Mouse (Mus musculus) fat pad, adult 2 months (tissue): ENCODE measurements around the gene Cd53.

Experiments used
- DNase-seq: peaks from one replicate; pipeline ENCODE4 v3.0.0-alpha.2; 2011; ENCODE audit warnings: low read depth, low spot score; ENCODE audit errors: extremely low read depth

Gene Cd53

GRCm38 (mm10) chr3:106789930-106790329 lies at the start of gene Cd53:
Gene Cd53, minus strand, starts transcription at chr3:106790149.
- DNase-seq = no peak

- DNase-seq = no peak
These were observed 42.2 kb upstream of the Cd53 start for GRCm38 (mm10) chr3:106832107-106832506.

DNA sequence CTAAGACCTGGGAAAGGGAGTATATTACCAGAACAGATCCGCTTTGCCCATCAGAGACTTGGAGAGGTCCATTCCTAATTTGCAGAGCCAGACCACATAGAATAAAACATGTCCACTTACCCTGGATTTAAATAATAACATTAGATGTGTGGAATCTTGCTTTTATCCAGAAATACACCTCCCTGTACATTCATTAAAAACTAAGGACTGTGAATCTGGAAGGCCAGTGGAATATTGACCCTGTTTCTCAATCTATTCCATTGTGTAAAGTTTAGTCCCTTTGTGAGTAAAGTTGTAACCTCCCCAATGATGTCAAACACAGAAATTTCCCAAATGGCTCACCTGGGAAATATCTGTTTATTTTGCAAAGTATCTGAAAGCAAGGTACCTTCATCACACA lies 36.2 kb upstream of the Cd53 start, which contains the start of gene Olfr266:
TSS of gene Olfr266 (minus strand) at position 101 of the 400 bp plus-strand sequence.
- DNase-seq = no peak

- DNase-seq = no peak
These were observed 27.7 kb upstream of the Cd53 start for GRCm38 (mm10) chr3:106817676-106818075.

GRCm38 (mm10) chr3:106808972-106809695 lies 19.2 kb upstream of the Cd53 start:
- no peak for DNase-seq

- no peak for DNase-seq
These were observed 8.1 kb upstream of the Cd53 start for GRCm38 (mm10) chr3:106798079-106798478.

GRCm38 (mm10) chr3:106788440-106788887 lies 1.5 kb downstream of the Cd53 start:
- DNase-seq = no peak

- no peak for DNase-seq
These were observed 2.0 kb downstream of the Cd53 start for GRCm38 (mm10) chr3:106787972-106788371.

- no peak for DNase-seq
These were observed 4.8 kb downstream of the Cd53 start for GRCm38 (mm10) chr3:106785130-106785529.

DNA sequence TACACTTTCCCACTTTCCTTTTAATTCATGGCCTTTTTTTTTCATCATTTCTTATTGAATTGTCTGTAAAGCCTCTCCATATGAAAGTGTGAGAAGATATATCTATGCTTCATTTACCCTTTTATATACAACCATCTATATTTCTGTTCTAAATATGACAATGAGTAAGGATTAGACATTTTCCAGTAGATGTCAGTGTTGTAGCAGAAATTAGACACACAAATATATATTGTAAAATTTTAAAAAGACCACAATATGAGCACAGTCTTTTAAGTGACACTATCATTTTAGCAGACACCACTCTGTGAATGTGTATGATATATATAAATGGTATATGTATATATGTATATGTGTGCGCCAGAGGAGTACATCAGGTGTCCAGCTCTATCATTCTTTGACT lies 18.1 kb downstream of the Cd53 start:
- no peak for DNase-seq

GRCm38 (mm10) chr3:106755898-106756297 lies 34.1 kb downstream of the Cd53 start:
- no peak for DNase-seq

GRCm38 (mm10) chr3:106722028-106722945 lies 67.7 kb downstream of the Cd53 start:
- peak; percentile 34 for DNase-seq

GRCm38 (mm10) chr3:106721397-106722027 lies 68.4 kb downstream of the Cd53 start:
- peak; percentile 84 for DNase-seq
